Mouse (Mus musculus) macrophage (primary cell): ENCODE data around the gene Hes2. TPM values are rescaled to one million over a fixed set of nuclear protein-coding genes. Genes with fewer than 3 reads are reported as not detected.
A peak's percentile ranks its signal among the peaks of the same experiment; 100 is the strongest.

Experiments
- H3K27ac ChIP-seq: fragments of 350-480 bp; formaldehyde crosslinking; 2 replicates; pipeline ENCODE4 v1.9.0; 2021
- H3K36me3 ChIP-seq: fragments of 350-480 bp; formaldehyde crosslinking; 2 replicates; pipeline ENCODE4 v1.9.0; 2021; ENCODE audit errors: inconsistent target
- H3K4me3 ChIP-seq: fragments of 350-480 bp; formaldehyde crosslinking; 2 replicates; pipeline ENCODE4 v1.9.0; 2021; ENCODE audit errors: inconsistent target
- H3K79me2 ChIP-seq: fragments of 350-480 bp; formaldehyde crosslinking; 2 replicates; pipeline ENCODE4 v1.9.0; 2021; ENCODE audit errors: inconsistent target
- WGBS: methylation state at CpG from one replicate; pipeline ENCODE4 v1.1.7; 2026; ENCODE audit warnings: inconsistent platforms; ENCODE audit not compliant: missing documents; 5-methylcytosine and 5-hydroxymethylcytosine counted together
- polyA plus RNA-seq: library from polyadenylated mRNA; stranded (reverse); fragments of 250-400 nt; gene quantifications from 3 replicates; pipeline ENCODE4 v1.2.4, GENCODE M21; 2018; ENCODE audit warnings: inconsistent platforms

Hes2 gene
- polyA plus RNA-seq, 1 experiment from 2014 or later, result 0.10 TPM

DNA sequence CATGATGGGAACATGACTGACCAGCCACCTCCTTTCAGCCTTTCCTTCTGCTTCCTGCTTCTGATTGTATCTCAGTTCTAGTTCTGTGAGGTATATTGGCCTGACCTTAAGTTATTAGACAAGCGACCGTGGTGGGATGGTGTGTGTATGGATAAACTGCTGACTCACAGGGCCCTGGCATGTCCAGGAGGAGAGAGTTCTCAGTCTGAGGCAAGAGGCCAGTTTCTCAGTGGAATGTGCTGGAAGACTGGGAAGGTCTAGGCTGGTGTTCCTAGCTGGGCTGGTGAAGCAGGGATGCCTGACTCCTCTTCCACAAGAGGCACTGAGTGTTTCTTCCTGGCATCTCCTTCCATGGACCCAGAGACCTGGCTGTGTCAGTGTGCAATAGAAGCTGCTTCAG lies 4.1 kb downstream of the Hes2 start:
- Histone ChIP-seq H3K4me3 (no peak overlapping the region), H3K36me3 (no peaks in the 10 kb centered on the region), H3K79me2 (no peaks in the 10 kb centered on the region), H3K27ac (no peak overlapping the region)
- 61% methylated on average over 2 of the region's 2 CpGs for WGBS

DNA sequence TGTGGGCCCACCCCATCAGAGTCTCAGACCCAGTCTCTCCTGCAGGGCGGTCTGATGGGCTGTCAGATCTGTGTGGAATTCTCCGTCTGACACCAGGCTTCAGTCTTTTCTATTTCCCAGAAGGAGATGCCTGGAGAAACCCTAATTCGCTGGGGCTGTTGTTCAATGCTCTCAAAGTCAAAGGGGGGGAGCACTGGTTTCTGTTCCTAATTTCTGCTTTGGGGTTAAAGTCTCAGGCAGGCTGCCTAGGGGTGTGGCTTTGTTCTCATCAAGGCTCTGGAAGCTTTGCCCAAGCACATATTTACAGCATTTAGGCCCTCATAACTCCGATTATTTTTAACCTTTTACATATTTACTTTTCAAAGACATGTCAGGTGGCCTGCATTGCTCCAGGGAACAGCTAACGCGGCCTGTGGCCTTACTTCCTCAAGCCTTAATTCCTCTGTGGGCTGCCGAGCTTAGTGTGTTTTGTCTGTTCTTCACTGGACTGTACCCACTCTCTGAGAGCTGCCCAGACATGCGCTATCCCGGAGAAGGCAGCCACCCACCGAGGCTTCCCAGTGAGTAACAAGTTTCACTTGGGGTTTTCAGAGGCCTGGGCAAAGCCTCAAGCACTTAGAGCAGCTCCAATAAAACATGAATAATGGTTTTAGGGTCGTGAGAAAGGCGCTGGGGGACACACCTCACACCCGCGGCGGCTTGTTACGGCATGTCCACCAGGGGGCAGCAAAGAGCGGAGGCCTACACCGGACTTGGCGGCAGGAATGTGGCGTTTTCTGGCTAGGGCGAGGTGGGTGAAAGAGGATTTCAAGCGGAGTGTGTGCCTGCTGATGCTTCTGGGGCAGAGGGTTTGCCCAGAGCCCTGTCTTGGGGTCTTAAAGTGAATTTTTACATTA lies 6.6 kb downstream of the Hes2 start:
- Histone ChIP-seq H3K36me3 (no peaks in the 10 kb centered on the region), H3K27ac (peak overlapping the region; percentile 48), H3K79me2 (no peaks in the 10 kb centered on the region), H3K4me3 (no peak overlapping the region)
- 8% methylated on average over 22 of the region's 22 CpGs for WGBS

DNA sequence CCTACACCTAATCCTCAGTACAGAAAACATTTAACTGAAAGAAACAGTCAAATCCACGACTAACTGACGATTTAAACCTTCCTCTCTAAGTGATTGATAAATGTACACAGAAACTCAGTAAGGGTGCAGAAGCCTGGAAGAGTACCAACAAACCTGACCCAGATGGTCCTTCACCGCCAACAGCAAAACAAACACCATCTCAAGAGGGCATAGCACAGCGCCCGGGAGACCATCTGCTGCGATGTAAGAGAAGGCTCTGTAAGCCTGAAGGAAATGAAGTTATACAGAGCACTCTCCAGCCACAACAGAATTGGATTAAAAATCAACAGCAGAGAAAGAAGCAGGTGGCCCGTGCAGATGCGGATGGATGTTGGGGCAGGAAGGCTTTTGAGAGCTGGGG lies 9.4 kb downstream of the Hes2 start:
- no peaks in the 10 kb centered on the region for H3K36me3 ChIP-seq
- no peak overlapping the region for H3K27ac ChIP-seq
- no peak overlapping the region for H3K4me3 ChIP-seq
- WGBS, result 90% methylated on average over 8 of the region's 8 CpGs
- no peaks in the 10 kb centered on the region for H3K79me2 ChIP-seq

DNA sequence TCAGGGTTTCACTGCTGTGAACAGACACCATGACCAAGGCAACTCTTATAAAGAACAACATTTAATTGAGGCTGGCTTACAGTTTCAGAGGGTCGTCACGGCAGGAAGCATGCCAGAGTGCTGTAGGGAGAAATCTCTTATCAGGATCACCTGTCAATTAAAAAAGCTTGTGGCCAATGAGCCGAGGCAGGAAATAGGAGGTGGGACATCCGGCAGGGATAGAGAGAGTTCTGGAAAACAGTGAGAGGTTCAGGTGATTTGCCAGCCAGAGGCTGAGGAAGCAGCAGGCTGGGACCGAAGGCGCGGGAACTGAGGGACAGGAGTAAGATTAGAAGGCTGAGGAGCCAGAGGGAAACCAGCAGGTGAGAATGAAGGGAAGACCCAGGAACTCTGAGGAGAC lies 10.4 kb downstream of the Hes2 start:
- no peak overlapping the region for H3K27ac ChIP-seq
- WGBS, result 94% methylated on average over 7 of the region's 7 CpGs
- H3K4me3 ChIP-seq, result no peak overlapping the region
- no peaks in the 10 kb centered on the region for H3K79me2 ChIP-seq
- H3K36me3 ChIP-seq, result no peaks in the 10 kb centered on the region

DNA sequence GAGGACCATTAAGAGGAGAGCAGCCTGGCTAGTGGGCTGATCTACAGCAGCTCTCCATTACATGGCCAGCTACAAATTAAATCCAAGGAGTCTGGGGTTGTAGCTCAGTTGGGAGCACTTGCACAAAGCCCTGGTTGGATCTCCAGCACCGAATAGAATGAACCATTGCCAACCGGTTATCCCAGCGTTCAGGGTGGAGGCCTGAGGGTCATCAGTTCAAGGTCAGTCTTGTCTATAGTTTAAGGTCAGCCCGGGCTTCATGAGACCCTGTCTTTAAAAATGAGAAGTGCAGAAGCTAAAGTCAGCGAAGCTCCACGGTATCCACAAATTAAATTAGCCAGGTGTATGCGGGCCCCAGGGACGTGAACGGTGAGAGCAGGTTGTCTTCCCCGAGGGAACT lies 11.6 kb downstream of the Hes2 start:
- no peaks in the 10 kb centered on the region for H3K79me2 ChIP-seq
- no peak overlapping the region for H3K27ac ChIP-seq
- no peak overlapping the region for H3K4me3 ChIP-seq
- 94% methylated on average over 10 of the region's 10 CpGs for WGBS
- no peaks in the 10 kb centered on the region for H3K36me3 ChIP-seq

DNA sequence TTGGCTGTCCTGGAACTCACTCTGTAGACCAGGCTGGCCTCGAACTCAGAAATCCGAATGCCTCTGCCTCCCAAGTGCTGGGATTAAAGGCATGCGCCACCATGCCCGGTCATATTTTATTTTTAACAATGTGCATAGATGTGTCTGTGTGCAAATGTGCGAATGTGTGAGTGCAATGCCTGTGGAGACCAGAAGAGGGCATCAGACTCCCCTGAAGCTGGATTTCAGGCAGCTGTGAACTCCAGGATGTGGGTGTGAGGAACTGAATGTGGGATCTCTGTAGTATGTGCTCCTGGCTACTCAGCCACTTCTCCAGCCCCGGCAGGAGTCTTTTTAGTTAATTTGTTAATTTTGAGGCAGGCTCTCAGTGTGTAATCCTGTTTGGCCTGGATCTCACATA lies 12.9 kb downstream of the Hes2 start:
- Histone ChIP-seq H3K4me3 (no peak overlapping the region), H3K36me3 (no peaks in the 10 kb centered on the region), H3K27ac (no peak overlapping the region), H3K79me2 (no peaks in the 10 kb centered on the region)
- WGBS, result 90% methylated on average over 6 of the region's 6 CpGs

DNA sequence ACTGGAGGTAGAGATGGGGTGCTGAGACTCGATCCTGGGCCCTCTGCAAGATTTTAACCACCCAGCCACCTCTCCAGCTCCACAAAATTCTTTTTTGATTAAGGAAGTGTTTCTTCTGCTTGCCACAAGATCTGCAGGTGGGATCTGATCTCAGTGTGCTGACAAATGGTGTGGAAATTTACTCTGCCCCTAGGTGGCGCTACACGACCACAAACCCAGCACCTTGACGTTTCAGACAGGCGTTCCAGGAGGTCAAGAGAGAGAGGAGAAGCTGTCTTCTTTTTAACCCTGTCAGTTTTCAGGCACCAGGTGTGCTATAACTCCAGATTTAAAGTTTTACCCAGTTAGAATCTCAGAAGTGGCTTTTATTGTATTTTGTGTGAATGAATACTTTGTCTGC lies 14.4 kb downstream of the Hes2 start:
- no peaks in the 10 kb centered on the region for H3K79me2 ChIP-seq
- no peak overlapping the region for H3K4me3 ChIP-seq
- H3K36me3 ChIP-seq, result no peaks in the 10 kb centered on the region
- H3K27ac ChIP-seq, result no peak overlapping the region
- WGBS, result 3% methylated on average over 5 of the region's 5 CpGs

DNA sequence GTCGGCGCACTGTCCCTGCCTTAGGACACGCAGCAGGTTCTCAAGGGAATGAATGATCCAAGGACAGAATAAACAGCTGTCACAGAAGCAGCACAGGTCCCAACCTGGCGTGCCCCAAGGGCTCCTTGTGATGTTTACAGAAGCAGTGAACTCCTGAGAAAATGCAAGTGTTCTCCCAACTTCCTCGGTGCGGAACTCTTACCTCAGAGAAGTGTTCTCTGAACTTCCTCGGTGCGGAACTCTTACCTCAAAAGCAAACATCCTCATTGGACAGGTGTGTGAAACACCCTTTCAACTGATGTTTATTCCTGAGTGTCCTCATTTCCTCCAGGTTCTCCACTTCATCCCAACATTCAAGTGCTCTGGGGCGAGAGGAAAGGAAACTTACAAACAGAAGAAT lies 15.3 kb downstream of the Hes2 start:
- 92% methylated on average over 9 of the region's 9 CpGs for WGBS
- H3K4me3 ChIP-seq, result no peak overlapping the region
- H3K79me2 ChIP-seq, result peaks cover 5% of the 10 kb centered on the region; the same call in 1 of the 2 replicates
- H3K27ac ChIP-seq, result no peak overlapping the region
- H3K36me3 ChIP-seq, result no peaks in the 10 kb centered on the region

DNA sequence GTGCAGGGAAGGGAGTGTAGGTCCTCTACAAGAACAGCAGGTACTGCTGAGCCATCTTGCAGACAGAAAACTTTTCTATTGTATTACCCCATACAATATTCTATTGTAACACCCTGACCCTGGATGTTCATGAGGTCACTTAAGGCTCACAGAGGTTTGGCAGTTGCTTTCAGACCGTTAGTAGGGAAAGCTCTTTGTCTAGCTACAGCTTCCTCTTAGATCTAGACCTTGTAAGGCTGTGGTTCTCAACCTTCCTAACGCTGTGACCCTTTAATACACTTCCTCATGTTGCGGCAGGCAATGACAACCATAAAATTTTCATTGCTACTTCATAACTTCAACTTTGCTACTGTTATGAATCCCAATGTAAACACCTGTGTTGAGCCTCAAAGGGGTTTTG lies 18.0 kb downstream of the Hes2 start:
- no peak overlapping the region for H3K4me3 ChIP-seq
- 3% methylated on average over 3 of the region's 3 CpGs for WGBS
- H3K36me3 ChIP-seq, result no peaks in the 10 kb centered on the region
- H3K27ac ChIP-seq, result no peak overlapping the region
- H3K79me2 ChIP-seq, result peaks cover 32% of the 10 kb centered on the region

DNA sequence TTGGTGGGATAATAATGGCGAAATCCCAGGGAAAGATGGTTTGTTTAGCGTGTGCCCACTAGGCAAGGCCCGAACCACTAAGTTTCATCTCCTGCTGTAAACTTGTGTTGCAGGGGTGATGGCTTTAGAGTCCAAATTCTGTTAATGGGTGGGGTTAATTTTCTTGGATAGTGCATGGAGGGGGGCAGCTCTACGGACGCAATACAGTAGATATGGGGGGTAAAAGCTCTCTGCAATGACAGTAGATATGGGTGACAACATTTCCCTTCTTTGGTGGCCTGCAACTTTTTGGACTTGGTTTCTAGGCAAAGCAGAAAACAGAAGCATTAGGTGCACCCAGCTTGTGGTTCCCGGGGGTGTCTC lies 18.5 kb downstream of the Hes2 start:
- Histone ChIP-seq H3K4me3 (peak overlapping the region; percentile 24), H3K36me3 (no peaks in the 10 kb centered on the region), H3K79me2 (peaks cover 37% of the 10 kb centered on the region), H3K27ac (no peak overlapping the region)
- 9% methylated on average over 6 of the region's 6 CpGs for WGBS

DNA sequence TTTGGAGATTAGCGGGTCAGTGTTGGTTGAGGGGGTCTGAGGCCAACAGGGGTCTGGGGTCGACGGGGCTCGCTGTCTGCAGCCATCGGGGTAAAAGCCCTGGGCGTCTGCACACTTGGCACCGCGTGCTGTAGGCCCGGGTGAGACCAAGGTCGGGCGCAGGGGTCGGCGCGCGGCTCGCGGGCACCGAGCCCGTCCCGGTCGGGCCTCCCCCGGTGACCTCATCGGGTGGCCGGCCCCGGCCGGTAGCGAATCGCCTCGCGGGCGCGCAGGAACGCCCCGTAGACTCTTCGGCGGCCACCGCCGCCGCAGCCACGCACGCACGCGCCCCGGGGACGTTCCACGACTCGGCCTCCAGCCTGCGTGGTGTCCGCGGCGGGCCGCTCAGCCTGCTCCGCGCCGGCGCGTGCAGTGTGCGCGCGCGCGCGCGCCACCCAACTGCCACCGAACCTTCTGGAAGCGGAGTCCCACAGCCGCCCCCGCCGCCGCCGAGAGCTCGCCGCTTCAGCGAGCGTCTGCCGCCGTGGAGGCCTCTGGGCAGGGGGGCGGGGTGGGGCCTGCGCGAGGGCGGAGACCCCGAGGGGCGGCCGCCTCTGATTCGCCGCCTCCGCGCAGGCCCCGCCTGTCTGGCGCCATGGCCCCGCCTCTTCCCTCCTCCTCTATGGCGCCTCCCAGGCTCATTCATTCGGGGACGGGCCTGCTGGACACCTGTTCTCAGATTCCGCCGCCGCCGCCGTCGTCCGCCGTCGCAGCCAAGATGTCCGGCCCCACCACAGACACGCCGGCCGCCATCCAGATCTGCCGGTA lies 19.1 kb downstream of the Hes2 start, which contains the start of gene Acot7:
Acot7 (plus strand) TSS at position 598 of the 807 bp plus-strand sequence.
- Histone ChIP-seq H3K27ac (peak within 1 kb of the TSS; percentile 32), H3K36me3 (no peaks in the 10 kb centered on the region), H3K79me2 (peaks cover 43% of the 10 kb centered on the region), H3K4me3 (peak within 1 kb of the TSS; percentile 57)
- WGBS, result under 1% methylated on average over 106 of the region's 108 CpGs

DNA sequence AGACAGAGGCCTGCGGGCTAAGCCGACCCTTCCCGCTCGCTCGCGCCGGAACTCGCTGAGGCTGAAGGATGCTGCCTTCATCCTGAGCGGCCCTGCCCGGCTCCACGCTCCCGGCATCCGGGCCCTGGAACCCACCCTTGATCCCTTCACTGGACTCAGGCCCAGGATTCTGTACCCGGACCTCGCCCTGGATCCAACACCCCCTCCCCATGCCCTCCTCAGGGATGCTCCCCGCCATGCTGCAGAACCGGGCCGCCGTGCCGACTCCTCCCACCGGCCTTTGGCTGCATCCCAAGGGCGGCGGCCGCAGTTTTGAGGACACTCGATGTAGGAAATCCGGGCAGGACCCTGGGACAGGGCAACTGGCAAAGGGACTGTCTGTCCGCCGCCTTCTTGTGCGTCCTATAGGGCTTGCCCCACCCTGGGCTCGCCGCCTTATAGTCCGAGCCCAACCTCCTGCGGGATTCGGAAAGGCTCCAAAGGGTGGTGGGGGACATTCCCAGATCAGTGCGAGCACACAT lies 19.7 kb downstream of the Hes2 start:
- no peaks in the 10 kb centered on the region for H3K36me3 ChIP-seq
- peak overlapping the region; percentile 57 for H3K4me3 ChIP-seq
- H3K27ac ChIP-seq, result peak overlapping the region; percentile 32
- WGBS, result under 1% methylated on average over 35 of the region's 35 CpGs
- H3K79me2 ChIP-seq, result peaks cover 47% of the 10 kb centered on the region

DNA sequence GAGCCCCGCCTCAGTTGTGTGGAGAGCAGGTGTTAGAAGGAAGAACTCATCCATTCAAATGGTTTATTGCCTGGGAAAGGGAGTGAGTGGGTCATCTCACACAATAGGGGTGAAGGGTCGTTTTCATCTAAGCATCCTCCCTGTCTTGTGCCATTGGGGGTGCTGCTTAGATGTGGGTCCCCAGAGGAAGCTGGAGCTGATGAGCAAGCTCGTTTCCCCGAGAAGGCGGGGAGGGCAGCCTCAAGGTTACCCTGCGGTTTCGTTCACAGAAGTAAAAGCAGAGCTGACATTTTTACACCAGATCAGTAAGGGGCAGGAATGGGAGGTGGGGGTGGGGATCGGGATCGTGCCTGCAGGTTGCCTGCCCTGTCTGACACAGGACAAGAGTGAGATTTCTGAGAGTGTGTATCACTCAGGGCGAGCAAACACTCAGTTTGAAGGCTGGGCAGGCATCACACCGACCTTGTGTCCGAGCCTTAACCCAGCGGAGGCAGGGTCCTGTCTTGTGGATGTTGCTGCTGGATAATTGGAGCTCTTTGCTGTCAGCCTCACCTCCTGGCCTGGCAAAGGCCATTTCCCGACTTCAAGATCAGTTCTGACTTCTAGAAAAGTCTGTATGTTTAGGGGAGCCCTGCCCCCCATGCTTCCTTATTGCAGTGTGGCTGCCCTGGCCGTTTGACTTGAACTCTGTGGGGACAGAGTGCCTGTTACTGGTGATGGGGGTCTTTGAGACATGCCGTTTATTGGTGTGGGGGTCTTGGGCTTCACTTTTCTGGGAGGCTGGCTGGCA lies 20.4 kb downstream of the Hes2 start:
- Histone ChIP-seq H3K27ac (peak overlapping the region; percentile 32), H3K79me2 (peaks cover 47% of the 10 kb centered on the region), H3K4me3 (peak overlapping the region; percentile 57), H3K36me3 (no peaks in the 10 kb centered on the region)
- WGBS, result 7% methylated on average over 16 of the region's 16 CpGs

DNA sequence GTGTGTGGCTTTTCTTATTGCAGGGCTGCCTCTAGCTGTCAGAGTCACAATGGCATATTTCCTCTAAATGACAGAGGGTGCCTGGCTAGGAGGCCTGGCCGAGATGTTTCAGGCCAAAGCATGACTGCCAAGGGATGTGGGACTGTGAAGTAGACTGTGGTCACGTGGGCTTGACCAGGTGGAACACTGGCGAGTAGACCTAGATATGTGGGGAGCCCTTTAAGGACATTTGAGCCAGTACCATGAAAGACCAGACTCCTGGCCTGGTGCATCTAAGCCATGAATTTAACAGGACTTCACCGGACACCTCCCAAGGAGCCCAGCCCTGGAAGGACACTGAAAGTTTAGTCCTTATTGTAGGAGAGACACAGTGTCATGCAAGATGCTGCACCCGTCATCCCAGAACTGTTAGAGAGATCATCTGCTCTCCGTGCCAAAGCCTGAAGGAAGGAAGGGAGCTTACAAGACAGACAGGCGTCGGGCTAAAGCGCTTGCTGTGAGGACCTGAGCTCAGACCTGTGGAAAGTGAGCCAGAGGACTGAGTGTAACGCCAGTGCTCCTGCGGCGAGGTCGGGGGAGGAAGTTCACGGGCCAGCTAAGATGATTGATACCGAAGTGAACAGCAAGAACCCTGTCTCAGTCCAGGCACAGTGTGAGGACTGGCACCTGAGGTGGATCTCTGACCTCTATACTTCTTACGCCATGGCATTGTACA lies 21.4 kb downstream of the Hes2 start:
- 82% methylated on average over 16 of the region's 16 CpGs for WGBS
- Histone ChIP-seq H3K36me3 (no peaks in the 10 kb centered on the region), H3K4me3 (no peak overlapping the region), H3K79me2 (peaks cover 47% of the 10 kb centered on the region), H3K27ac (no peak overlapping the region)
